Mouse (Mus musculus) megakaryocyte, embryonic 14.5 days (primary cell): ENCODE results near the gene Parp1.

Experiments used
- FLI1 ChIP-seq: IDR thresholded peaks from 2 replicates; pipeline ENCODE4 v1.6.1; 2012; ENCODE audit warnings: low read length, inconsistent platforms, mixed read lengths
- GATA1 ChIP-seq: IDR thresholded peaks from 3 replicates; pipeline ENCODE4 v1.6.1; 2012; ENCODE audit warnings: mixed read lengths, low read length, inconsistent platforms, borderline replicate concordance

DNA sequence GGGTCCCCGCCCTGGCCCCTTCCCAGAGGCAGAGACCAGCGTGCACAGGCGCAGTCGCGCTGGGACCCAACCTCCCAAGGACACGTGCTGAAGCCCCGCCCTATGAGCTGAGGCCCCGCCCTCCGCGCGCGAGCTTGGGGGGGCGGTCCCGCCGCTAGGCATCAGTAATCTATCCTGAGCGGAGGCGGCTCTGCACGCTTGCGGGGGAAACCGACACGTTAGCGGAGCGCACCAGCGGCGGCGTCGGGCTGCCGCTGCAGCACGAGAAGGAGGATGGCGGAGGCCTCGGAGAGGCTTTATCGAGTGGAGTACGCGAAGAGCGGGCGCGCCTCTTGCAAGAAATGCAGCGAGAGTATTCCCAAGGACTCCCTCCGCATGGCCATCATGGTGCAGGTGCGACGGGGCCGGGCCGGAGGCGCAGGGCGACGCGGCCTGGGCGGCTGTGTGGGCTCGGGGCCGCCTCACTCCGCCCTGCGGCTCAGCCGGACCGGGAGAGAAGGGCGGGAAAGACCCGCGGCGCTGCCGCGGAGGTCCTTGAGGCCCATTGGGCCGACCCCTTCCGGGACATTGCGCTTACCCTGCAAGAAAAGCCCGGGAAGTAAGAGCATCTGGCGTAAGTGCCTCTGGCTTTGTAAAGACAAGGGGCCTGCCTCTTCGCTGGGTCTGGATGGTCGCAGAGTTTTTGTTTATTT is at the start of gene Parp1:
- no peak for TF ChIP-seq FLI1
- TF ChIP-seq GATA1: no peak
